Mouse (Mus musculus) T-helper 1 cell (primary cell): ENCODE data around the gene Six5.
"Not testable (repeated sequence)": the region's sequence is repeated elsewhere in the genome, so short reads cannot be mapped to it uniquely, and the experiment has no call there.

Experiments used
- in situ Hi-C: fragments of 300-600 bp; cut with MboI, MseI; formaldehyde crosslinking; loops from one replicate; pipeline ENCODE4 v1.15.1; 2025; ENCODE audit warnings: high pct_unique_total_duplicates

Six5 gene

DNA sequence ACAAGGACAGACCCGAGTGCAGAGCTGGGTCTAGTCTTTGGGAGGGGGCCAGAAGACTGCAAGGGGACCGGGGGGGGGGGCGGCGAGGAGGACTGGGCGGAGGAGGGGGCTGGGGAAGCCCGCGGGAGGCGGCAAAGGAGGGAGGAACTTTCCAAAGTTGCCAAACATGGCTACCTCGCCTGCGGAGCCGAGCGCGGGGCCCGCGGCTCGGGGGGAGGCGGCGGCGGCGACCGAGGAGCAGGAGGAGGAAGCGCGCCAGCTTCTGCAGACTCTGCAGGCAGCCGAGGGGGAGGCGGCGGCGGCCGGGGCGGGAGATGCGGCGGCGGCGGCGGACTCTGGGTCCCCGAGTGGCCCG lies at the start of gene Six5:
Gene Six5 (plus strand): TSS at position 124 of the 355 bp plus-strand sequence.
- in situ Hi-C loops, result no loop called here

DNA sequence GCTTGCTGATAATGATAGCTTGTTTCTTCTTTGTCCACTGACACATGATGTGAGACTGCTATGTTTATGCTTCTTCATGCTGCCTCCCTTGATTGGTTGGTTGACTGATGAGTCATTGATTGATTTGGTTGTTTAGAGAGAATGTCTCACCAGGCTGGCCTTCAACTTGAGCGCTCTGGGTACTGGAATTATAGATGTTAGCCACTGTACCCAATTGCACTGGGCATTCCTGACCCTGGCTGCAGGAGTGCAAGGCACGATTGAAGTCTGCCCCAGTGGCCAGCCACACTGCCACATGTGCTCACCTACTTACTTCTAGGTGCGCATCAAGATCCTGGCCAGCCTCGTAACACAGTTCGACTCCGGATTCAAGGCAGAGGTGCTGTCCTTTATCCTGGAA lies 49.8 kb upstream of the Six5 start:
- in situ Hi-C loops, result no loop called here

DNA sequence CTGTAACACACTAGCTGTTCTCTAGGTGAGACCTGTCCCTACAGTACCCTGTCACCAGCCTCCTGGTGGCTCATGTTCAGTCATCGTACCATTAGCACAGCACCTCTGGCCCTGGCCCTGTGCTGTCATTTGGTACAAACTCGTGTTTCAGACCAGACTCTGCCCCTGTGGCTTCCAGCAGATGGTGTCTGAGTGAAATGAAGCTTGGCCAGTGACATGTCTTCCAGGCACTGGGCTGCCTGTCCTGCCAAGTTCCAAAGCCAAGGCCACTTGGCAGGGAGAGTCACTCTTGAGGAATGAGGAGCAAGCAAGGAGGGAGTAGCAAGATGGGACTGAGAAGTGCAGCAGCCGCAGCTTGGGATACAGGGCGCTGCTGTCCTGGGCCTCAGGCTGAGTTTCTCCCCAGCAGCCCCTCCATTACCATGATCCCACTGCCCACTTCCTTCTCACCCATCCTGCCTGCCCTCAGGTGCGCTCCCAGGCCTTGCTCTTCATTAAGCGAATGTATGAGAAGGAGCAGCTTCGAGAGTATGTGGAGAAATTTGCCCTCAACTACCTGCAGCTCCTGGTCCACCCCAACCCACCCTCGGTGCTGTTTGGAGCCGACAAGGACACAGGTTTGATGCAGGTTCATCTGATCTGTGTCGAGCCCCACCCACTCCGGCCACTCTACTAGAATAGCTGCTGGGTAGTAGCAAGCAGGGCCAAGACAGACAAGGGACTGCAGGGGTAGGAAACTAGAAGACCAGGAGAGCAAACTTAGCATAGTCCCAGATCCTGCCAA lies 47.9 kb upstream of the Six5 start:
- in situ Hi-C loops, result no loop called here

DNA sequence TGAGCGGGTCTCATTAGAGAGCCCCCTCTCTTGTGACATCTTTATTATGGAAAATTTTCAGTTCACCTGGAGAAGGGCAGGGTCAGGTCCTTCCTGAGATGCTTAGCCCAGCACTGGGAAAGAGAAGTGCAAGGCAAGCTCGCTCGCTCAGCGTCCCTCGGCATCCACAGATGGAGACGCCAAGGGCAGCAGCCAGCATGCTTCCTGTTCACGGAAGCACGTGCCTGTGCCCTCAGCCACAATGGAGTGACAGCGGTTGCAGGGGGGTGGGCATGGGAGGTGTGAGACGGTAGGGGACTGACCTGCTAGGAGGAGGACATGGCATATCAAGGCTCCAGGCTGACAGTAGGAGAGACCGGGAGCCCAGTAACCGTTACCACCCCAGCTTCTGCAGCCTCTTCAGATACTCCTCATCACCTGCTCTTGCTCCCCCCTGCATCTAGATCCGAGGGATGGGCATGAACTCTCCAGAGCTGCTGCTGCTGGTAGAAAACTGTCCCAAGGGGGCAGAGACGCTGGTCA lies 46.3 kb upstream of the Six5 start:
- in situ Hi-C loops, result no loop called here

DNA sequence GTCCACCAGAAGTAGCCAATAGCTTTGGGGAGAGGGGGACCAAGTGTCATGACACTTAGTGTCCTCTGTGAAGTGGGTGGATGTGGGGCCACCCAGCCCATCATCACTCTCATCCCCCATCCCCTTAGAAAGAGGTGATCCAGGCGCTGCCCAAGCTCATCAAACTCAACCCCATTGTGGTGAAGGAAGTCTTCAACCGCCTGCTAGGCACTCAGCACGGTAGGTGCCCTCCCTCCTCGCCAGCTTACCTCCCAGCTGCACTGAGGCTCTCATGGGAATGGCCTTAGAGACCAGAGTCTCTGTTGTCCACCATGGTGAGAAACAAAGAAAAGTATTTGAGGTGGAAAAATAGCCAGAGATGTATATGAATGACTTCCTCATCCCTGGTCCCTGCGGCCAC lies 45.1 kb upstream of the Six5 start:
- in situ Hi-C loops, result no loop called here

DNA sequence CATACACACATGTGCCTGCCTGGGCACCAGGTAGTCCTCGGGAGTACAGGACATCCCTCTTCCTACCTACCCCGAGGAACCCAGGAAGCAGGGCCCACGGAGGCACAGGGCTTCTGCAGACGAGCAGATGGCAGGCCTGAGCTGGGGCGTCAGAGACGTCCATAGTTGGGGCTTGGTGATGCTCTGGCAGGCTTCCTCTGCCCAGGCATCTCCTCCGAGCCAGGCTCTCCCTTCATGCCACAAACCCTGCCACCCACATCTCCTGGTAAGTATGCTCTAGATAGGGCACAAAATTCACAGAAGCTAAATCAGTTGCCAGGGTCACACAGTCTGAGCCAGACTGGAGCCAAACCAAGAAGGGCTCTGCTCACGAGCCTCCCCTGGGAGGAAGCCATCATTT lies 44.2 kb upstream of the Six5 start:
- in situ Hi-C loops, result no loop called here

DNA sequence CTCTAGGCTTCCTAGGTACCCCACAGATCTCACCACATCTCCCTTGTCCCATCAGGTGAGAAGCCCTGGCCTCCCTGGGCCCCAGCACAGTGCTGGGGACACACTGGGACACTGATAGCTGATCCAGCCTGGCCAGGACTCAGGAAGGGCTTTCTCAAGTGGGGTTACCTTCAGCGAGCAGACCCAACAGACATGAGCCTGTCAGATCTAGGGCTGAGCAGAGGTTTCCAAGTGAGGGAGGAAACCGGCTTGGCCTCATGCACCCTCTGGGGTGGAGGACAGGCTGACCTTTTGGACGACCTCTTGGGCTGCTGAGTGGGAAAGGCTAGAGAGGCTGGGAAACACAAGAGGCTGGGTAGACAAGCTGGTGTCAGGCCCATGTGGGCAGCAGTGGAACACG lies 43.2 kb upstream of the Six5 start:
- in situ Hi-C loops, result no loop called here

DNA sequence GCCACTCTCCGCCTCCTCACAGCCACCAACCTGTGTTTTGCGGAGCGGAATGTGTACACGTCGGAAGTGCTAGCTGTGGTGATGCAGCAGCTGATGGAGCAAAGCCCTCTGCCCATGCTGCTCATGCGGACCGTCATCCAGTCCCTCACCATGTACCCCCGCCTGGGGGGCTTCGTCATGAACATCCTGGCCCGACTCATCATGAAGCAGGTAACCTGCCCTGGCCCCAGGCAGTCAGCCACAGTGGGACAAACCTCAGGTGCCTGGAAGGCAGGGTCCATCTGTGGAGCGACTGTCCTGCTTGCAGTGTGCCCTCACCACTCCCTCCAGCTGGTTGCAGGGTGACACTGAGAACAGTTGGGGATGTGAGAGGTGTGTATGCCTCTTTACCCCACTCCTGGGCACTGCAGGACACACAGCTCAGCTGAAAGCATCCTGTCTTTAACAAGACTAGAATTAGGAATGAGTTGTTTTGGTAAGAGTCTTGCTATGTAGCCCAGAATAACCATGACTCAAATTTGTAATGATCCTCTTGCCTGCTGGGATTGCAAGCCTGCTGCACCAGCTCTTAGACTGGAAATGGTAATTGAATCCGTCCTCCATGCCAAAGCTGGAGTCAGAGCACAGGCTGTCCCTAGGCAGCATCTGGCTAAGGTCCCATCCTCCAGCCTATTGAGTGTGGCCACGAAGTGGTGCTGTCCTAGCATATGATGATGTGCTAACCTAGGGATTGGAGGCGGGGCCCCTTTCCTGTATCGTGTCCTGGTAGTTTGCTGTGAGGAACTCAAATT lies 41.9 kb upstream of the Six5 start:
- in situ Hi-C loops, result no loop called here

DNA sequence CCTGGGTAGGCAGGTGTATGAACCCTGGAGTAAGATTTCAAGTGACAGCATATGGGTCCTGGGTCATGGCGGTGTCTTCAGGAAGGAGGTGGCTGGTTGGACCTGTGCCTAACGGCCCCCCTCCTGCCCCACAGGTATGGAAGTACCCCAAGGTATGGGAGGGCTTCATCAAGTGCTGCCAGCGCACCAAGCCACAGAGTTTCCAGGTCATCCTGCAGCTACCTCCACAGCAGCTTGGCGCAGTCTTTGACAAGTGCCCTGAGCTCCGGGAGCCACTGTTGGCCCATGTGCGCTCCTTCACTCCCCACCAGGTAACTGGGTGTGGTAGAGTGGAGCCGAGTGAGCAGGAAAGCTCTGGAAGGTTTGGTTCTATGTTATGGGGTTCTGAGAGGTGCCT lies 41.3 kb upstream of the Six5 start:
- in situ Hi-C loops, result no loop called here

DNA sequence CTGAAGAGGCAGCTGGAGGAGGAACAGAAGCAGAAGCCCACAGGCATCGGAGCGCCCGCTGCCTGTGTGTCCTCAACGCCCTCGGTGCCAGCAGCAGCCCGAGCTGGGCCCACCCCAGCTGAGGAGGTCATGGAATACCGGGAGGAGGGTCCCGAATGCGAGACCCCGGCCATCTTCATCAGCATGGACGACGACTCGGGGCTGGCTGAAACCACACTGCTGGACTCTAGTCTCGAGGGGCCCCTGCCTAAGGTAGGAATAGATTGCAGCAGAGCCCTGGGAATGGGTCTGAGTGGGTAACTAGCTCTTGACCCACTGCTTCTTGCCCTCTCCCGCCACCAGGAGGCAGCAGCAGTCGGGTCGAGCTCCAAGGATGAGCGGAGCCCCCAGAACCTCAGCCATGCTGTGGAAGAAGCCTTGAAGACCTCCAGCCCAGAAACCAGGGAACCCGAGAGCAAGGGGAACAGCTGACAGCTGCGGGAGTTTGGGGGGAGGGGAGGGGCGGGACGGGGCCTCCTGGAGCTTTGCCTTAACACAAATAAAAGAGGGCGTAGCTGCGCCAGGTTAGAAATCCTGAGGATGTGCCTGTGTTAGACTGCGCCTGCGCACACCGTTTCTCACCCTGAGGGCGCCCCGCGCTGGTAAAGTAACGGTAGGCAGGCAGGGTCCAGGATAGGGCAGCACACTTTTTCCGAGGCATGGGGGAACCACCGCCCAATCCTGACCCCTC lies 40.2 kb upstream of the Six5 start, which contains the start of gene Rsph6a:
Gene Rsph6a (plus strand): TSS at position 644 of the 730 bp plus-strand sequence.
- in situ Hi-C loops, result no loop called here

DNA sequence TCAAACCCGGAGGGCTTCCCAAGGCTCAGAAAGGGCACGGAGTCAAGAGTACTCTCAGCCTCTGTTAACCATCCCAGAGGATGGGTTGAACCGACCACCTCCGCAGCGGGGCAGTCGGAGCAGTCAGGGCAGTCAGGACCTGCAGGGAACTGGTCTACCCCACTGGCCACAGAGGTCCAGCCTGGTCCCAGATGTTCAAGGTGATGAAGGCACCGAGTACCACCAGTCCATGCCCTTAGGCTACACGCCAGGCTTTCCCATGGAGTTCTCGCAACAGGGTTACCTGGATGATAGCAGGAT lies 39.7 kb upstream of the Six5 start:
- in situ Hi-C loops, result no loop called here

DNA sequence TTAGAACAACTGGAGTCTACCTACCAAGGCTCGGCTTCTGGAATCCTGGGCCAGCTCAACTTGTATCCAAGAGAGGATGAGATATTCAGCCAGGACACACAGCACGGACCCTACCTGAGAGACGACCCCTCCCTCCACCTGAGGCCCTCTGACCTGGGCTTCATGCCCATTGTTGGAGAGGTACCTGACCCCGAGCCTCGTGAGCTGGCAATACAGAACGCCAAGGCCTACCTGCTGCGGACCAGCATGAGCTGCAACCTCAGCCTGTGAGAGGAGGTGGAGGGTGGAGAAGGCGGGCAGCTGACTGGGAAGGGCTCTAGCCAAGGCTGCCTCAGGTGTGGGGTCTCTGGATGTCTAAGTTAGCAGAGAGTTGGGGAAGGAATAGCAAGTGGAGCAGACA lies 39.3 kb upstream of the Six5 start:
- in situ Hi-C loops, result no loop called here

DNA sequence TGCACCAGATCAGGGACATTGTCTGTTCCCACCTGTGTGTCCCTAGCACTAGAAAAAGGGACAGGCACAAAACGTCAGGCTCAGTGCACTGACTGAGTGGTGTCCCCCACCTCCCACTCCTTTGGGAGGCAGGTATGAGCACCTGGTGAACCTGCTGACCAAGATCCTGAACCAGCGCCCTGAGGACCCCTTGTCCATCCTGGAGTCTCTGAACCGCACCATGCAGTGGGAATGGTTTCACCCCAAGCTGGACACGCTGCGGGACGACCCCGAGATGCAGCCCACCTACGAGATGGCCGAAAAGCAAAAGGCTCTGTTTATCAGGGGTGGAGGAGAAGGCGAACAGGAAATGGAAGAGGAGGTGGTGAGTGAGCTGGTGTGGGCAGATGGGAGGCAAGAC lies 37.0 kb upstream of the Six5 start:
- in situ Hi-C loops, result no loop called here

DNA sequence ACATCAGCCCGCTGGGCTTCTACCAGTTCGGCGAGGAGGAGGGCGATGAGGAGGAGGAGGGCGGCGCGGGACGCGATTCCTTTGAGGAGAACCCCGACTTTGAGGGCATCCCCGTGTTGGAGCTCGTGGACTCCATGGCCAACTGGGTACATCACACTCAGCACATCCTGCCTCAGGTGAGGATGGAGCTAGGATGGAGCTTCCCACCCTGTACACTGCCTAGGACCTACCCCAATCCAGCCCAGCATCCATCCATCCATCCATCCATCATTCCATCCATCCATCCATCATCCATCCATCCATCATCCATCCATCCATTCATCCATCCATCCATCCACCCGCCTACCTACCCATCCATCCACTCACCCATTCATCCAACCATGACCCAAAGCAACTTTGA lies 28.5 kb upstream of the Six5 start:
- in situ Hi-C loops, result no loop called here

DNA sequence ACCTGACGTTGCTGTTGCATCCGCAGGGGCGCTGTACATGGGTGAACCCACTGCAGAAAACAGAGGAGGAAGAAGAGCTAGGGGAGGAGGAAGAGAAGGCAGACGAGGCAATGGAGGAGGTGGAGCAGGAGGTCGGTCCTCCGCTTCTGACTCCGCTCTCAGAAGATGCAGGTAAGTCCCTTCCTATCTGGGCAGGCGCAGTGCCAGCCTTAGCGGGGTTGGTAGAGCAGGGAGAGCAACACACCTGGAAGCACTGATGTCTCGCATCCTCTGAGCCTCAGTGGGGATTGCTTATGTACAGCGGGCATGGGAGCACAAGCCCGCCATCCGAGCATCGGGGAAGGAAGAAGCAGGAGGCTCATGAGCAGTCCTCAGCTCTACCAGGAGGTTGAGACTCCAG lies 27.3 kb upstream of the Six5 start:
- in situ Hi-C loops, result no loop called here

DNA sequence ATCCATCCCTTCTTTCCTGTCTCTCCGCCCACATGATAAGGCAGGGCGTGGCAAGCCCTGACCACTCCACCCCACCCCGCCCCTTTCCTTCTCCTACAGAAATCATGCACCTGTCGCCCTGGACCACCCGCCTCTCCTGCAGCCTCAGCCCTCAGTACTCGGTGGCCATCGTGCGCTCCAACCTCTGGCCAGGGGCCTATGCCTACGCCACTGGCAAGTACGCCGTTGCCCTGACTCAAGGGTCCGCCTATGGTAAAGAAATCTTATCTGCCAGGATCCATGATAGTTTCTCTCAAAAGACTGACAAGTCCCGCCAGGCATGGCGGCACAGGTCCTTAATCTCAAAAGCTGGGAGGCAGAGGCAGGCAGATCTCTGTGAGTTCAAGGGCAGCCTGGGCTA lies 26.5 kb upstream of the Six5 start:
- in situ Hi-C loops, result no loop called here

DNA sequence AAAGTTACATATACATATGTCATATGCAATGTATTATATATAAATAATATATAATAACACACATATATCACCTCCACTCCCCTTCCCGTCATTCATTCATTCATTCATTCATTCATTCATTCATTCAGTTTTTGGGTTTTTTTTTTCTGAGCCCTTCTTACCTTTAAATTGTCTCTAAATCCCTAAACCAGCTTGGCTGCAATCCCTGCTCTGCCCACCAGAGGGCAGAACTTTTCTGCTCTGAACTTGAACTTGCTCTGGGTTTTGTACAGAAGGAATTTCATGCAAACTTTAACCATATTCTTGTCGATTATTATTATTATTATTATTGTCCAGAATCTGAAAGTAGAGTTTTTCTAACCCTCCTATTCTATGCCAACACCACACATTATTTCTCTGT lies 25.7 kb upstream of the Six5 start:
- in situ Hi-C loops, result no loop called here

DNA sequence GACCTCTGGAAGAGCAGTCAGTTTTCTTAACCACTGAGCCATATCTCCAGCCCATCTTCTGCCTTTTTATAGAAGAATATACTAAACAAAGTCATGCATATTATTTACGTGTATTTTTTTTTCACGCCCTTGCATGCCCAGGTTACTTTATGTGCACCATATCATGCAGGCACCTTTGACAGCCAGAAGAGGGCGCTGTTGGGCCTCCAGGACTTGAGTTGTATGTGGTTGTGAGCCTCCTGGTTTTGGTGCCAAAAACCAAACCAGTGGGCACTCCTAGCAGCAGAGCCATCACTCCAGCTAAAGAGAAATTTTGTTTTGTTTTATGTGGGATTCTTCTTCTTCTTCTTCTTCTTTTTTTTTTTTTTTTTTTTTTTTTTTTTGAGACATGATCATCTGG lies 24.9 kb upstream of the Six5 start:
- in situ Hi-C loops, result no loop called here

DNA sequence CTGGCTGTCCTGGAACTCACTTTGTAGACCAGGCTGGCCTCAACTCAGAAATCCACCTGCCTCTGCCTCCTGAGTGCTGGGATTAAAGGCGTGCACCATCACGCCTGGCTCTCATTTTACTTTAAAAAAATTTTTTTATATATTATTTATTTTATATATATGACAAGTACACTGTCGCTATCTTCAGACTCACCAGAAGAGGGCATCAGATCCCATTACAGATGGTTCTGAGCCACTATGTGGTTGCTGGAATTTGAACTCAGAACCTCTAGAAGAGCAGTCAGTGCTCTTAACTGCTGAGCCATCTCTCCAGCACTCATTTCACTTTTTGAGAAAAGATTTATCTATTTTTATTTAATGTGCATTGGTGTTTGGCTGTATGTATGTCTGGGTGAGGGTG lies 23.4 kb upstream of the Six5 start:
- in situ Hi-C loops, result not testable (repeated sequence)

DNA sequence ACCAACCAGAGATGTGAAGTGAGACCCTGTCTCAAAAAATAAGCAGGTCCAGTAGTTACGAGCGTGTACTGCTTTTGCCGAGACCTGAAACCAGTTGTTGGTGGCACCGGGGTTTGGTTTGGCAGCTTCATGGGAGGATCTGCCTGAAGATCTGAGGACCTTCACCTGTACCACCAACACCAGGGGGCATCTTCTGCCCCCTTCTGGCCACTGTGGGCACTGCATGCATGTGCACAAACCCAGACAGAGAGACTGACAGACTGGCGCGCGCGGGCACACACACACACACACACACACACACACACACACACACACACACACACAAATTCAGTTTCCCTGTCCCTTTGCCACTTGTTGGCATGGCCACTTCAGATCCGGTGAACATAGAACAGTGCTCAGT lies 20.9 kb upstream of the Six5 start:
- in situ Hi-C loops, result no loop called here

DNA sequence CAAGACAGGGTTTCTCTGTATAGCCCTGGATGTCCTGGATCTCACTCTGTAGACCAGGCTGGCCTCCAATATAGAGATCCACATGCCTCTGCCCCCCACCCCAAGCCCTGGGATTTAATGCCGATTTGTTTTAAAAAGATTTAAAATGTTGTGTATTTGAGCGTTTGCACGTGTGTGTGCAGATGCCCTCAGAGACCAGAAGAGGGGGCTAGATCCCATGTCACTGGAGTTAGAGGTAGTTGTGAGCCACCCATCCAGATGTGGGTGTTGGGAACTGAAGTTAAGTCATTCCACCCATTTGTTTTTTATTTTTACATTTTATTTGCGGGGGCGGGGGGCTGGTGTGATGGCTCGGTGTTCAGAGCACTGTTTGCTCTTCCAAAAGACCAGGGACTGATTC lies 19.9 kb upstream of the Six5 start:
- in situ Hi-C loops, result no loop called here

DNA sequence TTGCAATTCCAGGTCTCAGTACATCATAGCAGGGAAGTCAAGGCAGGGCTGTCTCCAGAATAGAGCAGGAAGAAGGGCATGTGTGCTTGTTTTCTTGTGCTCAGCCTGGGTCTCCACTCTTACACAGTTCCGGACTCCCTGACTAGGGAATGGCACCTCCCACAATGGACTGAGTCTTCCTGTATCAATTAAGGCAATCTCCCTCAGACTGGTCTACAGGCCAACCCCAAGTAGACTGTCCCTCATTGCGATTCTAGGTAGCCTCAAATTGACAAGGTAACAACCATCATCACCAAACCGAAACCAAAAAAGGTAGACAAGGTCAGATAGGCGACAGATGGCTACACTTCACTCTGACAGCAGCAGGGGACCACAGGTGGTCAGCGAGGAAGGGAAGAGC lies 19.2 kb upstream of the Six5 start:
- in situ Hi-C loops, result no loop called here
